Mouse (Mus musculus) heart, postnatal 14 days (tissue): ENCODE measurements at regions not wholly inside any gene's neighbourhood (a gene's known extent, or its start where the extent isn't known, plus 50 kb on each side); places are given as distances from the start of the nearest gene placed in this dataset.

Experiments
- microRNA-seq, 2 experiments: library from miRNA; unstranded; fragments of <30 nt; microRNA quantifications; one replicate each; pipeline ENCODE4 v1.2.0; 2021 to 2022

Small RNAs in the stretch of these regions (microRNA-seq; reads per million reads assigned to microRNA genes)
- 55.9 to 123 reads per million in 2 experiments for gene Mir101a
